Mouse (Mus musculus) CH12.LX (cell line): ENCODE data around the gene Ctsc. TPM values are rescaled to one million over a fixed set of nuclear protein-coding genes. Genes with fewer than 3 reads are reported as not detected.

Experiments used
- DNase-seq: peaks from one replicate; pipeline ENCODE4 v3.0.0-alpha.2; 2013; ENCODE audit errors: extremely low read depth
- H3K27ac ChIP-seq: 2 replicates; pipeline ENCODE4 v1.5.1; 2012; ENCODE audit warnings: low read depth, mild to moderate bottlenecking, control low read depth, moderate library complexity; ENCODE audit not compliant: insufficient read depth
- H3K27me3 ChIP-seq: replicated peaks from 2 replicates; pipeline ENCODE3; 2012; ENCODE audit warnings: inconsistent platforms
- H3K36me3 ChIP-seq, 2 experiments: replicated peaks in 1 of 2; 2 replicates each; pipeline versions ENCODE3 to v1.6.1; 2012; ENCODE audit warnings: inconsistent platforms in 1 of 2, low read length in 1 of 2, mild to moderate bottlenecking in 1 of 2, mixed read lengths in 1 of 2, moderate library complexity in 1 of 2; ENCODE audit not compliant: control insufficient read depth in 1 of 2, insufficient read depth in 1 of 2
- H3K4me1 ChIP-seq, 2 experiments: 2 replicates each; pipeline ENCODE4 v1.6.1; 2012; ENCODE audit warnings: inconsistent platforms in 1 of 2, moderate library complexity in 1 of 2; ENCODE audit not compliant: insufficient read depth in 2 of 2, control insufficient read depth in 1 of 2
- H3K4me2 ChIP-seq: 2 replicates; pipeline ENCODE4 v1.6.1; 2012; ENCODE audit warnings: low read depth, mild to moderate bottlenecking, control low read depth; ENCODE audit not compliant: poor library complexity, insufficient read depth, severe bottlenecking
- H3K4me3 ChIP-seq, 3 experiments: fragments of 150-350 bp in 1 of 3; sonication (generic) in 1 of 3; replicated peaks in 1 of 3; 2 replicates each; pipeline versions ENCODE3 to v1.5.1; 2011 to 2012; ENCODE audit warnings: low read depth in 2 of 3, low read length in 2 of 3, mild to moderate bottlenecking in 2 of 3, moderate library complexity in 2 of 3, control low read depth in 1 of 3, improper control_type of control experiment in 1 of 3, inconsistent platforms in 1 of 3, mixed read lengths in 1 of 3; ENCODE audit not compliant: poor library complexity in 1 of 3
- H3K79me2 ChIP-seq: replicated peaks from 2 replicates; pipeline ENCODE4 v1.6.1; 2012; ENCODE audit warnings: mild to moderate bottlenecking, moderate library complexity; ENCODE audit not compliant: control insufficient read depth, poor library complexity, insufficient read depth, severe bottlenecking; ENCODE audit errors: extremely low read depth
- H3K9ac ChIP-seq: 2 replicates; pipeline ENCODE4 v1.6.1; 2012; ENCODE audit warnings: low read depth, mild to moderate bottlenecking, control low read depth, moderate library complexity; ENCODE audit not compliant: insufficient read depth
- H3K9me3 ChIP-seq: replicated peaks from 2 replicates; pipeline ENCODE3; 2012; ENCODE audit warnings: low read length, inconsistent platforms, mixed read lengths
- BHLHE40 ChIP-seq: IDR thresholded peaks from 2 replicates; pipeline ENCODE4 v1.6.1; 2011; ENCODE audit warnings: mild to moderate bottlenecking, low read depth, low read length, improper control_type of control experiment
- CHD1 ChIP-seq: IDR thresholded peaks from 2 replicates; pipeline ENCODE4 v1.6.1; 2012; ENCODE audit warnings: low read depth, low read length, improper control_type of control experiment, inconsistent platforms
- CHD2 ChIP-seq: IDR thresholded peaks from 2 replicates; pipeline ENCODE4 v1.6.1; 2011; ENCODE audit warnings: low read length, improper control_type of control experiment
- CTCF ChIP-seq, 2 experiments: IDR thresholded peaks in 1 of 2; conservative IDR thresholded peaks in 1 of 2; 2 replicates each; pipeline ENCODE4 v1.5.1; 2011 to 2012; ENCODE audit warnings: low read depth in 2 of 2, low read length in 2 of 2, improper control_type of control experiment in 1 of 2, inconsistent platforms in 1 of 2, mild to moderate bottlenecking in 1 of 2, moderate library complexity in 1 of 2
- ELF1 ChIP-seq: IDR thresholded peaks from 2 replicates; pipeline ENCODE4 v1.6.1; 2014; ENCODE audit warnings: low read depth, mild to moderate bottlenecking, inconsistent platforms, low read length, improper control_type of control experiment
- EP300 ChIP-seq: IDR thresholded peaks from 2 replicates; pipeline ENCODE4 v1.6.1; 2011; ENCODE audit warnings: low read length, improper control_type of control experiment
- ETS1 ChIP-seq: conservative IDR thresholded peaks from 2 replicates; pipeline ENCODE4 v1.6.1; 2012; ENCODE audit warnings: low read depth, mild to moderate bottlenecking, inconsistent platforms, low read length, improper control_type of control experiment, moderate library complexity
- GABPA ChIP-seq: IDR thresholded peaks from 2 replicates; pipeline ENCODE4 v1.6.1; 2012; ENCODE audit warnings: low read depth, low read length, improper control_type of control experiment, inconsistent platforms; ENCODE audit not compliant: insufficient replicate concordance
- HCFC1 ChIP-seq: IDR thresholded peaks from 2 replicates; pipeline ENCODE4 v1.6.1; 2012; ENCODE audit warnings: low read depth, mild to moderate bottlenecking, inconsistent platforms, low read length, improper control_type of control experiment
- JUN ChIP-seq: IDR thresholded peaks from 2 replicates; pipeline ENCODE4 v1.6.1; 2011; ENCODE audit warnings: low read depth, mild to moderate bottlenecking, low read length, improper control_type of control experiment, moderate library complexity; ENCODE audit not compliant: insufficient read depth
- MAFK ChIP-seq: IDR thresholded peaks from 2 replicates; pipeline ENCODE4 v1.6.1; 2011; ENCODE audit warnings: low read length, improper control_type of control experiment; ENCODE audit not compliant: insufficient replicate concordance
- MAX ChIP-seq: IDR thresholded peaks from 2 replicates; pipeline ENCODE4 v1.6.1; 2011; ENCODE audit warnings: low read length, improper control_type of control experiment
- MAZ ChIP-seq: IDR thresholded peaks from 2 replicates; pipeline ENCODE4 v1.6.1; 2012; ENCODE audit warnings: low read depth, mild to moderate bottlenecking, inconsistent platforms, low read length, improper control_type of control experiment, moderate library complexity
- MEF2A ChIP-seq: IDR thresholded peaks from 2 replicates; pipeline ENCODE4 v1.6.1; 2014; ENCODE audit warnings: low read depth, mild to moderate bottlenecking, inconsistent platforms, low read length, improper control_type of control experiment, borderline replicate concordance
- MYC ChIP-seq: IDR thresholded peaks from 2 replicates; pipeline ENCODE4 v1.6.1; 2011; ENCODE audit warnings: low read depth, mild to moderate bottlenecking, improper control_type of control experiment, low read length
- NRF1 ChIP-seq: IDR thresholded peaks from 2 replicates; pipeline ENCODE4 v1.6.1; 2014; ENCODE audit warnings: low read depth, mild to moderate bottlenecking, inconsistent platforms, low read length, improper control_type of control experiment, moderate library complexity
- POLR2A ChIP-seq: IDR thresholded peaks from 2 replicates; pipeline ENCODE4 v1.6.1; 2011; ENCODE audit warnings: low read depth, mild to moderate bottlenecking, improper control_type of control experiment, low read length
- POLR2AphosphoS2 ChIP-seq: IDR thresholded peaks from 2 replicates; pipeline ENCODE4 v1.6.1; 2011; ENCODE audit warnings: low read depth, low read length, improper control_type of control experiment
- RCOR1 ChIP-seq: conservative IDR thresholded peaks from 2 replicates; pipeline ENCODE4 v1.6.1; 2012; ENCODE audit warnings: low read depth, mild to moderate bottlenecking, inconsistent platforms, low read length, improper control_type of control experiment
- SMC3 ChIP-seq: IDR thresholded peaks from 2 replicates; pipeline ENCODE4 v1.6.1; 2011; ENCODE audit warnings: low read depth, low read length, improper control_type of control experiment
- USF1 ChIP-seq: IDR thresholded peaks from 2 replicates; pipeline ENCODE4 v1.6.1; 2014; ENCODE audit warnings: low read depth, mild to moderate bottlenecking, inconsistent platforms, low read length, improper control_type of control experiment
- USF2 ChIP-seq: conservative IDR thresholded peaks from 2 replicates; pipeline ENCODE4 v1.6.1; 2011; ENCODE audit warnings: low read depth, low read length, improper control_type of control experiment
- ZC3H11A ChIP-seq: IDR thresholded peaks from 2 replicates; pipeline ENCODE4 v1.6.1; 2012; ENCODE audit warnings: low read depth, mild to moderate bottlenecking, inconsistent platforms, low read length, improper control_type of control experiment
- ZKSCAN1 ChIP-seq: IDR thresholded peaks from 2 replicates; pipeline ENCODE4 v1.6.1; 2012; ENCODE audit warnings: low read depth, inconsistent platforms, low read length, improper control_type of control experiment, borderline replicate concordance
- dilution Hi-C: fragments of 300-500 bp; cut with MboI; formaldehyde crosslinking; loops from 2 replicates; pipeline ENCODE4 v1.14.3; 2020; ENCODE audit warnings: low sequenced_read_pairs; ENCODE audit not compliant: extremely low pct_unique_long_range_greater_than_20kb, extremely low pct_ligation_motif_present
- in situ Hi-C: fragments of 300-500 bp; cut with MboI; formaldehyde crosslinking; loops from 3 replicates; pipeline ENCODE4 v1.14.3; 2019; ENCODE audit warnings: low sequenced_read_pairs, low pct_ligation_motif_present, low pct_unique_long_range_greater_than_20kb, mixed read lengths
- polyA plus RNA-seq: library from polyadenylated mRNA; unstranded; fragments of >175 nt; gene quantifications from 2 replicates; pipeline ENCODE4 v1.2.1, GENCODE M21; 2012; ENCODE audit warnings: low read depth; ENCODE audit not compliant: insufficient read length
- total RNA-seq, 2 experiments: library from RNA; depleted of rRNA; stranded (reverse); fragments of 300-350 nt in 1 of 2; fragments of >200 nt in 1 of 2; gene quantifications; 2 replicates each; pipeline ENCODE4 v1.2.3; 2012 to 2014

Gene Ctsc
- total and polyA plus RNA-seq, 3 experiments: 84.8 to 261 (median 207) TPM

GRCm38 (mm10) chr7:88306725-88307124 is 28.8 kb downstream of the Ctsc start:
- TF ChIP-seq JUN (no peak), EP300 (no peak), CTCF (conservative IDR thresholded peaks at IDR 0.05 in 1 of 2, IDR thresholded peaks at IDR 0.05 in 1 of 2; ENCODE audit: low read depth in 2 of 2, low read length in 2 of 2) (no peak), ZKSCAN1 (no peak), MAZ (no peak)
- in situ Hi-C loops (no loop called here), dilution Hi-C loops (no loop called here)
- no peak for DNase-seq
- no peaks in the 10 kb centered on the region for H3K9me3 ChIP-seq
- no peak overlapping the region for H3K27ac ChIP-seq
- H3K36me3 ChIP-seq: peaks cover 22 to 85% of the 10 kb centered on the region in 2 experiments
- no peaks in the 10 kb centered on the region for H3K4me1 ChIP-seq
- no peak overlapping the region for H3K4me3 ChIP-seq
- H3K9ac ChIP-seq: no peak overlapping the region
- no peak overlapping the region for H3K4me2 ChIP-seq
- H3K27me3 ChIP-seq: no peaks in the 10 kb centered on the region
- no peaks in the 10 kb centered on the region for H3K79me2 ChIP-seq

GRCm38 (mm10) chr7:88310398-88311180 is 32.7 kb downstream of the Ctsc start:
- no peak for DNase-seq
- Histone ChIP-seq H3K9me3 (no peaks in the 10 kb centered on the region), H3K27me3 (no peaks in the 10 kb centered on the region), H3K4me2 (no peak overlapping the region), H3K27ac (no peak overlapping the region), H3K4me1 (no peaks in the 10 kb centered on the region), H3K4me3 (no peak overlapping the region), H3K9ac (no peak overlapping the region)
- TF ChIP-seq EP300 (no peak), CHD1 (no peak), MAZ (no peak), GABPA (no peak), ZC3H11A (no peak), USF1 (no peak), CHD2 (no peak), POLR2A (no peak), MAFK (no peak)
- TF ChIP-seq, all 38 proteins: peak for 0
- in situ Hi-C loops (no loop called here), dilution Hi-C loops (no loop called here)
- peaks cover 14 to 54% of the 10 kb centered on the region in 2 experiments for H3K36me3 ChIP-seq
- H3K79me2 ChIP-seq: no peaks in the 10 kb centered on the region

- no peaks in the 10 kb centered on the region for H3K27me3 ChIP-seq
- in situ Hi-C loops: no loop called here
- no peak overlapping the region for H3K27ac ChIP-seq
- TF ChIP-seq EP300: no peak
- TF ChIP-seq SMC3: no peak
- no peak for TF ChIP-seq POLR2AphosphoS2
- TF ChIP-seq HCFC1: no peak
- no peak for TF ChIP-seq MEF2A
- no peak for TF ChIP-seq ELF1
- TF ChIP-seq MAX: no peak
- no peak for TF ChIP-seq MYC
- TF ChIP-seq BHLHE40: no peak
- TF ChIP-seq ETS1: no peak
- TF ChIP-seq USF2: no peak
- TF ChIP-seq GABPA: no peak
- no peak for TF ChIP-seq RCOR1
- TF ChIP-seq NRF1: no peak
- no peak for TF ChIP-seq JUN
- TF ChIP-seq, all 38 proteins: peak for 0
- dilution Hi-C loops: no loop called here
- no peak for DNase-seq
- Histone ChIP-seq H3K36me3 (peaks cover 0 to 4% of the 10 kb centered on the region in 2 experiments), H3K79me2 (no peaks in the 10 kb centered on the region), H3K9ac (no peak overlapping the region), H3K4me2 (no peak overlapping the region), H3K4me3 (no peak overlapping the region), H3K9me3 (no peaks in the 10 kb centered on the region), H3K4me1 (peaks cover 3 to 16% of the 10 kb centered on the region in 2 experiments; a peak in 3 of 4 replicates)
Observed at GRCm38 (mm10) chr7:88316408-88316807, 38.5 kb downstream of the Ctsc start.
